Mouse (Mus musculus) layer of hippocampus, postnatal 36 days (tissue): ENCODE measurements around the gene Nfkb2. TPM values are rescaled to one million over a fixed set of nuclear protein-coding genes. Genes with fewer than 3 reads are reported as not detected.

Experiments
- DNase-seq, 2 experiments: peaks; one replicate each; pipeline ENCODE4 v3.0.0; 2022
- total RNA-seq, 2 experiments: library from RNA; stranded (reverse); gene quantifications; 2 replicates each; pipeline ENCODE4 v1.2.3; 2021

The Nfkb2 gene
- total RNA-seq: 1 to 10 TPM; 1.9 to 3.2 TPM

GRCm38 (mm10) chr19:46304216-46304841 lies at the start of gene Nfkb2:
Gene Nfkb2, plus strand, starts transcription at chr19:46304320.
- peak; percentile 77 to 83 for DNase-seq

GRCm38 (mm10) chr19:46264762-46265161 lies 39.4 kb upstream of the Nfkb2 start:
- DNase-seq: no peak

GRCm38 (mm10) chr19:46275307-46275706 lies 28.8 kb upstream of the Nfkb2 start:
- DNase-seq: no peak

- no peak for DNase-seq
Observed at GRCm38 (mm10) chr19:46282081-46282849, 21.9 kb upstream of the Nfkb2 start.

- no peak for DNase-seq
Observed at GRCm38 (mm10) chr19:46284686-46285085, 19.4 kb upstream of the Nfkb2 start.

GRCm38 (mm10) chr19:46285631-46286030 lies 18.5 kb upstream of the Nfkb2 start:
- no peak for DNase-seq

GRCm38 (mm10) chr19:46286047-46286446 lies 18.1 kb upstream of the Nfkb2 start:
- DNase-seq: no peak

- DNase-seq: no peak
Observed at GRCm38 (mm10) chr19:46286926-46287325, 17.2 kb upstream of the Nfkb2 start.

GRCm38 (mm10) chr19:46287566-46287965 lies 16.6 kb upstream of the Nfkb2 start:
- no peak for DNase-seq

GRCm38 (mm10) chr19:46290535-46291105 lies 13.5 kb upstream of the Nfkb2 start:
- DNase-seq: no peak

- DNase-seq: no peak
Observed at GRCm38 (mm10) chr19:46296938-46297337, 7.2 kb upstream of the Nfkb2 start.

GRCm38 (mm10) chr19:46300294-46301045 lies 3.6 kb upstream of the Nfkb2 start:
- no peak for DNase-seq

- DNase-seq: no peak
Observed at GRCm38 (mm10) chr19:46302551-46302950, 1.6 kb upstream of the Nfkb2 start.

- no peak for DNase-seq
Observed at GRCm38 (mm10) chr19:46303251-46304215, 587 bp upstream of the Nfkb2 start.

- DNase-seq: no peak
Observed at GRCm38 (mm10) chr19:46304908-46305333, 801 bp downstream of the Nfkb2 start.

GRCm38 (mm10) chr19:46305432-46306267 lies 1.5 kb downstream of the Nfkb2 start:
- DNase-seq: peak; percentile 68 to 73

- no peak for DNase-seq
Observed at GRCm38 (mm10) chr19:46306268-46306610, 2.1 kb downstream of the Nfkb2 start.

- no peak for DNase-seq
Observed at GRCm38 (mm10) chr19:46306751-46307289, 2.7 kb downstream of the Nfkb2 start.

GRCm38 (mm10) chr19:46307781-46308180 lies 3.7 kb downstream of the Nfkb2 start:
- no peak for DNase-seq

GRCm38 (mm10) chr19:46308303-46308702 lies 4.2 kb downstream of the Nfkb2 start:
- DNase-seq: peak in 1 of 2 experiments; percentile 13
